Mouse (Mus musculus) spleen, postnatal 36 days (tissue): ENCODE data around the gene Tmem145.

ENCODE experiments used
- DNase-seq, 2 experiments: peaks; one replicate each; pipeline ENCODE4 v3.0.0; 2022; ENCODE audit warnings: low spot score in 2 of 2, mixed read lengths in 1 of 2

Tmem145 gene

GRCm38 (mm10) chr7:25275555-25276298 is 30.2 kb upstream of the Tmem145 start:
- DNase-seq = no peak

GRCm38 (mm10) chr7:25277405-25277804 is 28.5 kb upstream of the Tmem145 start:
- DNase-seq = peak in 1 of 2 experiments; percentile 6

GRCm38 (mm10) chr7:25277998-25278340 is 27.9 kb upstream of the Tmem145 start:
- DNase-seq = peak in 1 of 2 experiments; percentile 5

GRCm38 (mm10) chr7:25278341-25279075 is 27.4 kb upstream of the Tmem145 start:
- DNase-seq = peak; percentile 93 to 94

- peak; percentile 84 for DNase-seq
Observed at GRCm38 (mm10) chr7:25279076-25279860, 26.6 kb upstream of the Tmem145 start.

GRCm38 (mm10) chr7:25279861-25280791 is 25.8 kb upstream of the Tmem145 start:
- DNase-seq = peak in 1 of 2 experiments; percentile 23

GRCm38 (mm10) chr7:25281166-25281733 is 24.7 kb upstream of the Tmem145 start:
- DNase-seq = no peak

GRCm38 (mm10) chr7:25281734-25282601 is 23.9 kb upstream of the Tmem145 start:
- DNase-seq = peak; percentile 98

GRCm38 (mm10) chr7:25282731-25283211 is 23.1 kb upstream of the Tmem145 start:
- peak in 1 of 2 experiments; percentile 58 for DNase-seq

GRCm38 (mm10) chr7:25283637-25284036 is 22.3 kb upstream of the Tmem145 start:
- peak in 1 of 2 experiments; percentile 44 for DNase-seq

- peak in 1 of 2 experiments; percentile 2 for DNase-seq
Observed at GRCm38 (mm10) chr7:25284171-25284570, 21.7 kb upstream of the Tmem145 start.

- DNase-seq = no peak
Observed at GRCm38 (mm10) chr7:25284766-25285165, 21.1 kb upstream of the Tmem145 start.

- no peak for DNase-seq
Observed at GRCm38 (mm10) chr7:25285511-25286238, 20.2 kb upstream of the Tmem145 start.

GRCm38 (mm10) chr7:25286989-25287388 is 18.9 kb upstream of the Tmem145 start:
- no peak for DNase-seq

- no peak for DNase-seq
Observed at GRCm38 (mm10) chr7:25288011-25288410, 17.9 kb upstream of the Tmem145 start.

GRCm38 (mm10) chr7:25288721-25289120 is 17.2 kb upstream of the Tmem145 start:
- no peak for DNase-seq

- DNase-seq = no peak
Observed at GRCm38 (mm10) chr7:25289925-25290324, 16.0 kb upstream of the Tmem145 start.

GRCm38 (mm10) chr7:25290463-25290862 is 15.4 kb upstream of the Tmem145 start:
- DNase-seq = no peak

GRCm38 (mm10) chr7:25290911-25291310 is 15.0 kb upstream of the Tmem145 start:
- peak in 1 of 2 experiments; percentile 34 for DNase-seq
